In genomic region chr2:119262978-119263377, GRCm38 (mm10) we compare ENCODE assay signal across 8 mouse cellular contexts. TPM values are rescaled to one million over a fixed set of nuclear protein-coding genes. Genes with fewer than 3 reads are reported as not detected.
DNase-seq lines count a peak whose midpoint lies in the region; ATAC-seq and TF ChIP-seq lines count a peak whose summit lies in the region.

No protein-coding gene starts in this region.

- peak; percentile 23 for DNase-seq in cerebellum, adult 9-11 months
- no peak for DNase-seq in cerebellum, adult 11 months
- peak; percentile 91 for DNase-seq in NIH3T3 (ENCODE audit: low read depth)
- DNase-seq in gastrocnemius, postnatal 25 days, result peak; percentile 61
- DNase-seq in thymus, adult 2 months, result no peak
- DNase-seq in forebrain, embryonic 10.5 days (ENCODE audit: extremely low spot score, low spot score), result no peak

- ATAC-seq in kidney, embryonic 15.5 days (replicated peaks; ENCODE audit: low FRiP score), result peak; percentile 76
- ATAC-seq in megakaryocyte progenitor cell, adult 5-6 weeks (replicated peaks; ENCODE audit: poor library complexity), result peak; percentile 90

- H3K4me3 ChIP-seq in kidney, embryonic 15.5 days (replicated peaks), result no peak overlapping the region
- no peak overlapping the region for H3K4me3 ChIP-seq in thymus, adult 2 months (ENCODE audit: control insufficient read depth, insufficient read depth, low read length)
- H3K4me3 ChIP-seq in forebrain, embryonic 10.5 days, result no peak overlapping the region

- no peak overlapping the region for H3K9ac ChIP-seq in kidney, embryonic 15.5 days

- H3K27ac ChIP-seq in kidney, embryonic 15.5 days, result no peak overlapping the region
- H3K27ac ChIP-seq in thymus, adult 2 months (ENCODE audit: control insufficient read depth, insufficient read depth, low read length), result no peak overlapping the region
- H3K27ac ChIP-seq in forebrain, embryonic 10.5 days, result no peak overlapping the region

- no peak for TF ChIP-seq CTCF in thymus, adult 2 months (IDR thresholded peaks at IDR 0.05; ENCODE audit: borderline replicate concordance, control insufficient read depth, extremely low read depth, insufficient read depth, low read length, poor library complexity)

- TF ChIP-seq POLR2A in thymus, adult 2 months (IDR thresholded peaks at IDR 0.05; ENCODE audit: control insufficient read depth, extremely low read depth, insufficient read depth, low read length, poor library complexity), result no peak

- no peaks in the 10 kb centered on the region for H3K9me3 ChIP-seq in kidney, embryonic 15.5 days (replicated peaks)
- no peaks in the 10 kb centered on the region for H3K9me3 ChIP-seq in forebrain, embryonic 10.5 days

- peaks cover 10% of the 10 kb centered on the region for H3K4me1 ChIP-seq in kidney, embryonic 15.5 days
- peaks cover 5% of the 10 kb centered on the region; the same call in 1 of the 2 replicates for H3K4me1 ChIP-seq in thymus, adult 2 months (replicated peaks; ENCODE audit: control insufficient read depth, insufficient read depth, low read length)
- H3K4me1 ChIP-seq in forebrain, embryonic 10.5 days, result peaks cover 8% of the 10 kb centered on the region

- H3K36me3 ChIP-seq in kidney, embryonic 15.5 days, result no peaks in the 10 kb centered on the region
- no peaks in the 10 kb centered on the region for H3K36me3 ChIP-seq in thymus, adult 2 months (ENCODE audit: control insufficient read depth, insufficient read depth, low read length)
- no peaks in the 10 kb centered on the region for H3K36me3 ChIP-seq in forebrain, embryonic 10.5 days (replicated peaks)

- H3K4me2 ChIP-seq in kidney, embryonic 15.5 days, result peak overlapping the region; percentile 41

- 14% methylated on average over 8 of the region's 8 CpGs for WGBS in kidney, embryonic 15.5 days
- WGBS in thymus, adult 2 months, result 8% methylated on average over 8 of the region's 8 CpGs
- 42% methylated on average over 8 of the region's 8 CpGs for WGBS in forebrain, embryonic 10.5 days

- no peaks in the 10 kb centered on the region; the same call in 1 of the 2 replicates for H3K27me3 ChIP-seq in kidney, embryonic 15.5 days
- H3K27me3 ChIP-seq in thymus, adult 2 months (ENCODE audit: control insufficient read depth, insufficient read depth, low read length), result no peaks in the 10 kb centered on the region
- no peaks in the 10 kb centered on the region; the same call in 1 of the 2 replicates for H3K27me3 ChIP-seq in forebrain, embryonic 10.5 days (ENCODE audit: poor library complexity, severe bottlenecking)

RNA-seq across cellular contexts. Expression of gene Rhov, which starts 8.1 kb away (rescaled TPM):
- total RNA-seq in gastrocnemius, postnatal 25 days (2021), result not detected
- polyA plus RNA-seq in kidney, embryonic 15.5 days (2015; fragmentation: Nextera tagmentation; extraction: Ambion mirVana), result 0.72 and 1.1 TPM in 2 replicates
- total RNA-seq in megakaryocyte progenitor cell, adult 5-6 weeks (2015), result not detected in 2 replicates
- not detected in 2 replicates for total RNA-seq in megakaryocyte progenitor cell, adult 5-6 weeks (2017)
- polyA plus RNA-seq in thymus, adult 2 months (2012; rRNA removed), result 2.6 and 3.5 TPM in 2 replicates
- 0.44 and 0.58 TPM in 2 replicates for polyA plus RNA-seq in forebrain, embryonic 10.5 days (2016; fragmentation: Nextera tagmentation; extraction: Ambion mirVana)

RNA-seq across cellular contexts. Expression of gene Vps18, which starts 25.6 kb away (rescaled TPM):
- 1 to 10 TPM; 7.8 to 8.1 TPM for total RNA-seq in gastrocnemius, postnatal 25 days (2021)
- polyA plus RNA-seq in kidney, embryonic 15.5 days (2015; fragmentation: Nextera tagmentation; extraction: Ambion mirVana), result 17.6 and 19.6 TPM in 2 replicates
- total RNA-seq in megakaryocyte progenitor cell, adult 5-6 weeks (2015), result 7.2 and 7.6 TPM in 2 replicates
- total RNA-seq in megakaryocyte progenitor cell, adult 5-6 weeks (2017), result 18.8 and 20.0 TPM in 2 replicates
- 28.4 and 30.5 TPM in 2 replicates for polyA plus RNA-seq in thymus, adult 2 months (2012; rRNA removed)
- 23.0 and 23.6 TPM in 2 replicates for polyA plus RNA-seq in forebrain, embryonic 10.5 days (2016; fragmentation: Nextera tagmentation; extraction: Ambion mirVana)

RNA-seq across cellular contexts. Expression of gene Spint1, which starts 25.8 kb away (rescaled TPM):
- total RNA-seq in gastrocnemius, postnatal 25 days (2021), result under 1 TPM in 1 of 2 experiments, not detected in 1; 0.10 TPM
- 34.3 and 34.7 TPM in 2 replicates for polyA plus RNA-seq in kidney, embryonic 15.5 days (2015; fragmentation: Nextera tagmentation; extraction: Ambion mirVana)
- total RNA-seq in megakaryocyte progenitor cell, adult 5-6 weeks (2015), result 0.20 and 0.44 TPM in 2 replicates
- total RNA-seq in megakaryocyte progenitor cell, adult 5-6 weeks (2017), result 0.14 TPM in 1 of 2 replicates, not detected in the other
- 21.2 and 22.0 TPM in 2 replicates for polyA plus RNA-seq in thymus, adult 2 months (2012; rRNA removed)
- polyA plus RNA-seq in forebrain, embryonic 10.5 days (2016; fragmentation: Nextera tagmentation; extraction: Ambion mirVana), result 3.5 and 4.4 TPM in 2 replicates

RNA-seq across cellular contexts. Expression of gene Ppp1r14d, which starts 33.3 kb away (rescaled TPM):
- total RNA-seq in gastrocnemius, postnatal 25 days (2021), result not detected
- 0.68 and 0.80 TPM in 2 replicates for polyA plus RNA-seq in kidney, embryonic 15.5 days (2015; fragmentation: Nextera tagmentation; extraction: Ambion mirVana)
- not detected in 2 replicates for total RNA-seq in megakaryocyte progenitor cell, adult 5-6 weeks (2015)
- not detected in 2 replicates for total RNA-seq in megakaryocyte progenitor cell, adult 5-6 weeks (2017)
- polyA plus RNA-seq in thymus, adult 2 months (2012; rRNA removed), result 0.42 and 0.92 TPM in 2 replicates
- 0.19 TPM in 1 of 2 replicates, not detected in the other for polyA plus RNA-seq in forebrain, embryonic 10.5 days (2016; fragmentation: Nextera tagmentation; extraction: Ambion mirVana)

RNA-seq across cellular contexts. Expression of gene Dnajc17, which starts 54.4 kb away (rescaled TPM):
- 1 to 10 TPM; 6.4 to 7.1 TPM for total RNA-seq in gastrocnemius, postnatal 25 days (2021)
- polyA plus RNA-seq in kidney, embryonic 15.5 days (2015; fragmentation: Nextera tagmentation; extraction: Ambion mirVana), result 18.6 and 21.9 TPM in 2 replicates
- total RNA-seq in megakaryocyte progenitor cell, adult 5-6 weeks (2015), result 32.6 and 34.6 TPM in 2 replicates
- total RNA-seq in megakaryocyte progenitor cell, adult 5-6 weeks (2017), result 86.0 and 87.8 TPM in 2 replicates
- polyA plus RNA-seq in thymus, adult 2 months (2012; rRNA removed), result 6.4 and 7.1 TPM in 2 replicates
- polyA plus RNA-seq in forebrain, embryonic 10.5 days (2016; fragmentation: Nextera tagmentation; extraction: Ambion mirVana), result 21.6 and 28.2 TPM in 2 replicates

Comparison
In these comparisons a context has a peak if more than half of its experiments do, and no peak if none do; other contexts are left out.
1. DNase-seq: peak in cerebellum, adult 9-11 months (single experiment), NIH3T3 (single experiment) and gastrocnemius, postnatal 25 days (single experiment); none in cerebellum, adult 11 months (single experiment), thymus, adult 2 months (single experiment) and forebrain, embryonic 10.5 days (single experiment).